Mouse (Mus musculus) lung, embryonic 16.5 days (tissue): ENCODE measurements at regions not wholly inside any gene's neighbourhood (a gene's known extent, or its start where the extent isn't known, plus 50 kb on each side); places are given as distances from the start of the nearest gene placed in this dataset.

Experiments
- ATAC-seq: fragments of 200-750 bp; cut with Nextera tagmentation; 2 replicates; pipeline ENCODE4 v1.8.0; 2017; ENCODE audit warnings: low read depth, mild to moderate bottlenecking, moderate library complexity
- H3K27ac ChIP-seq: fragments of 300-500 bp; sonication (generic); 2 replicates; pipeline ENCODE4 v1.5.1; 2014; ENCODE audit warnings: mild to moderate bottlenecking, control low read depth, low read length
- H3K27me3 ChIP-seq: fragments of 300-500 bp; sonication (generic); 2 replicates; pipeline ENCODE4 v1.6.1; 2014; ENCODE audit warnings: low read depth, low read length, mixed read lengths; ENCODE audit not compliant: control insufficient read depth, insufficient read depth
- H3K36me3 ChIP-seq: fragments of 300-500 bp; sonication (generic); 2 replicates; pipeline ENCODE4 v1.6.1; 2014; ENCODE audit warnings: low read length; ENCODE audit not compliant: control insufficient read depth, insufficient read depth
- H3K4me1 ChIP-seq: fragments of 300-500 bp; sonication (generic); replicated peaks from 2 replicates; pipeline ENCODE4 v1.6.1; 2014; ENCODE audit warnings: low read length, mixed read lengths; ENCODE audit not compliant: control insufficient read depth, insufficient read depth
- H3K4me2 ChIP-seq: fragments of 300-500 bp; sonication (generic); 2 replicates; pipeline ENCODE4 v1.6.1; 2014; ENCODE audit warnings: low read depth, low read length, control low read depth
- H3K4me3 ChIP-seq: fragments of 300-500 bp; sonication (generic); 2 replicates; pipeline ENCODE4 v1.5.1; 2014; ENCODE audit warnings: mild to moderate bottlenecking, low read length, control low read depth
- H3K9ac ChIP-seq: fragments of 300-500 bp; sonication (generic); 2 replicates; pipeline ENCODE4 v1.6.1; 2014; ENCODE audit warnings: low read length, control low read depth
- H3K9me3 ChIP-seq: fragments of 300-500 bp; sonication (generic); 2 replicates; pipeline ENCODE4 v1.6.1; 2016; ENCODE audit warnings: low read length; ENCODE audit not compliant: control insufficient read depth
- WGBS: fragments of 180-500 bp; shearing (Covaris S2); extraction: QIAGEN DNeasy Blood & Tissue Kit; methylation state at CpG from one replicate; pipeline ENCODE4 v1.1.7; 2014; 5-methylcytosine and 5-hydroxymethylcytosine counted together

DNA sequence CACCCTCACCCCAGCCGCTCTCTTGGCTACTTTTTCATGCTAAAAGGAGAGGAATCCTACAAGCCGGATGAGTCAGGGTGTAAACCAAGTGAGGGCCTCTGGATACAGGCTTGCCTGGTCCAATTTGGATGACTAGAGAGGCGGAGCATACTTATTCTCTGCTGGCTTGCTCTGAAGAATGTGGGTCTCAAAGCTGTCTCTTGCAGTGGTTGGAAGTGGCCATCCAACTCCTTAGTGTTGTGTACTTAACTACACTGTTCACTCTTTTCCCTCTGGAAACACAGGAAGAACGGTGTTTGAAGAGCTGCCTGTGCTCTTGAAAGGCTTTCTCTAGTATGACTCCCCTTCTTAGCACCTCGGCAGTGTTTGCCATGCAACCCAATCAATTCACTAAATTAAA, 208.7 kb upstream of the Jade1 start:
- no peaks in the 10 kb centered on the region for H3K9me3 ChIP-seq
- H3K4me1 ChIP-seq: no peaks in the 10 kb centered on the region
- no peaks in the 10 kb centered on the region for H3K36me3 ChIP-seq
- H3K4me2 ChIP-seq: no peak overlapping the region
- ATAC-seq: peak; percentile 56; the same call in 1 of the 2 replicates
- 43% methylated on average over 5 of the region's 5 CpGs for WGBS
- H3K27ac ChIP-seq: no peak overlapping the region
- no peak overlapping the region for H3K4me3 ChIP-seq
- H3K27me3 ChIP-seq: no peaks in the 10 kb centered on the region
- no peak overlapping the region for H3K9ac ChIP-seq

DNA sequence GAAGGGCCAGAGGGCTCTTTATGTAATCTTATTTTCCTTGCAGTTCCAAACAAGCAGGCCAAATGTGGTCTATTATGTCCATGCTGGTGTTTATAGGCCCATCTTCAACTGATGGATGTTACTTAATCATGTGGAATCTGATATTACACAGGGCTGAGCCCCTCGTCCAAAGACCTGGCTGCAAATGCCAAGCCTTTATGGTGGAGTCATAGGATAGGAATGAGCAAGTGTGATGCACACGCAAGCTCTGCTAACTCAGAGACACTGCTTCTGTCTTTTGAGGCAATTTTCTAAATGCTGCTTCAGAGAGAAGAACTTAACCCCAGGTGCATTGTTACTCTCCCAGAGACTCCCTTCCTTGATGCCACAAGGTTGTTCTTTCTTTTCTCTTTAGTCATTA, 212.1 kb upstream of the Jade1 start:
- H3K9ac ChIP-seq: no peak overlapping the region
- ATAC-seq: no peak
- no peaks in the 10 kb centered on the region for H3K36me3 ChIP-seq
- no peaks in the 10 kb centered on the region for H3K27me3 ChIP-seq
- 88% methylated on average over 2 of the region's 2 CpGs for WGBS
- H3K4me3 ChIP-seq: no peak overlapping the region
- no peak overlapping the region for H3K27ac ChIP-seq
- H3K9me3 ChIP-seq: no peaks in the 10 kb centered on the region
- H3K4me2 ChIP-seq: no peak overlapping the region
- no peaks in the 10 kb centered on the region for H3K4me1 ChIP-seq

DNA sequence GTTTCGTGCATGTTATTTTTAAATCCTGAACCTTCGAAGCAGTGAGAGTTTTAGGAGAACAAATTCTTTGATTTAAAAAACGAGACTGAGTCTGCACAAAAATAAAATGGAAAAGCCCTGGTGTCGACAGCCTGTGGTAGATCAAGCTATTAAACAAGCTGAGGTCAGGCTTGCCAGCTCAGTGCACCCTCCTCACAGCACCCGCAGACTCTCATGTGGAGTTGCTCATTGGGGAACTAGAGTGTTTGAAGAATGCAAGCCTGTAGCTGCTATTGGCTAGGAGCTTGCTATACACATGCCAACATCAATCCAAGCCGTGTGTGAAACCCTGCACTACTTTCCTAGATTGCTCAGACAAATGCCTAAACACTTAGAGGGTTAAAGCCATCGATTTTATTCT, 223.1 kb upstream of the Jade1 start:
- ATAC-seq: peak; percentile 75
- H3K4me3 ChIP-seq: no peak overlapping the region
- H3K27me3 ChIP-seq: no peaks in the 10 kb centered on the region
- no peaks in the 10 kb centered on the region for H3K36me3 ChIP-seq
- H3K4me2 ChIP-seq: no peak overlapping the region
- no peak overlapping the region for H3K9ac ChIP-seq
- H3K9me3 ChIP-seq: peaks cover 4% of the 10 kb centered on the region
- no peak overlapping the region for H3K27ac ChIP-seq
- peaks cover 3% of the 10 kb centered on the region for H3K4me1 ChIP-seq
- WGBS: 43% methylated on average over 7 of the region's 7 CpGs

DNA sequence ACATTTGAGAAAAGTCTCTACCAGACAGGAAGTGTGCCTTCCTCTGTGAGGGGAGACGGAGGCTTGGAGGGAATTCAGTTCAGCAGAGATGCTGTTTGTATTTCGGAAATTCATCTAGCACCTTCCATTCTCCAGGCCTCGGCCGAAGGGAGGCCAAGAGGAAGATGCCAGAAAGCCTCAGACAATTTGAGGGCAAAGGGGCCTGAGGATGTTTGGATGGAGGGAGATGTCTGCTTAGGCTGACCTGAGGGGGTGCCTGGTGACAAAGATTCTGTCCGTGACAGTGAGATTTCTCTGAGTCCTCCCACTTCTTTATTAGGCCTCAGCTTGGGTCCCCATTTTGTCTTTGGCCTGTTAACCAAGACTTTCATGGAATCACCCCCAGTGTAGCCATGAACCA, 225.2 kb upstream of the Jade1 start:
- peak; percentile 62 for ATAC-seq
- Histone ChIP-seq H3K4me1 (peaks cover 11% of the 10 kb centered on the region), H3K36me3 (no peaks in the 10 kb centered on the region), H3K4me2 (no peak overlapping the region), H3K9ac (no peak overlapping the region), H3K27ac (0 out of 2 replicates have a peak overlapping the region, but pooled peaks have one; percentile 12), H3K27me3 (no peaks in the 10 kb centered on the region), H3K9me3 (peaks cover 4% of the 10 kb centered on the region), H3K4me3 (no peak overlapping the region)
- 51% methylated on average over 5 of the region's 5 CpGs for WGBS

DNA sequence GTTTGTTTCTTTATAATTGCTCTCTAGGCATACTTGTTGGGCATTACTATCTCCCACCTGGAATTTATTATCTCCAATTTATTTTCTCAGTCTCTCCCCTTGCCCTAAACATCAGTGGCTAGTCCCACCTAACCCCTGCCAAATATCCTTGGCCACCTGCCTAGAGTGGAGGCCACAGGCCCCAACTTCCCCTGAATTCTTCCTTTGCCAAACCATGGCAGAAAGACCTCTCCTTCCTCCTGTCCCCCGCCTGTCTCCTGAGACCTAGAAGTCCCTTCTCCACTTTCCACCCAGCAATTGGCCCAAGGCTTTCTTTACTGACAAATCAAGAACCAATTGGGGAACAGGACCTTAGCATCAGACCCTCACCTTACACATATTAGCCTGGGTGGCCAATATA, 226.7 kb upstream of the Jade1 start:
- Histone ChIP-seq H3K9ac (no peak overlapping the region), H3K27ac (no peak overlapping the region), H3K27me3 (no peaks in the 10 kb centered on the region), H3K4me2 (no peak overlapping the region), H3K4me1 (peaks cover 11% of the 10 kb centered on the region), H3K4me3 (no peak overlapping the region), H3K9me3 (peaks cover under 1% of the 10 kb centered on the region), H3K36me3 (no peaks in the 10 kb centered on the region)
- ATAC-seq: no peak
- WGBS: 91% methylated on average over 1 of the region's 1 CpGs

DNA sequence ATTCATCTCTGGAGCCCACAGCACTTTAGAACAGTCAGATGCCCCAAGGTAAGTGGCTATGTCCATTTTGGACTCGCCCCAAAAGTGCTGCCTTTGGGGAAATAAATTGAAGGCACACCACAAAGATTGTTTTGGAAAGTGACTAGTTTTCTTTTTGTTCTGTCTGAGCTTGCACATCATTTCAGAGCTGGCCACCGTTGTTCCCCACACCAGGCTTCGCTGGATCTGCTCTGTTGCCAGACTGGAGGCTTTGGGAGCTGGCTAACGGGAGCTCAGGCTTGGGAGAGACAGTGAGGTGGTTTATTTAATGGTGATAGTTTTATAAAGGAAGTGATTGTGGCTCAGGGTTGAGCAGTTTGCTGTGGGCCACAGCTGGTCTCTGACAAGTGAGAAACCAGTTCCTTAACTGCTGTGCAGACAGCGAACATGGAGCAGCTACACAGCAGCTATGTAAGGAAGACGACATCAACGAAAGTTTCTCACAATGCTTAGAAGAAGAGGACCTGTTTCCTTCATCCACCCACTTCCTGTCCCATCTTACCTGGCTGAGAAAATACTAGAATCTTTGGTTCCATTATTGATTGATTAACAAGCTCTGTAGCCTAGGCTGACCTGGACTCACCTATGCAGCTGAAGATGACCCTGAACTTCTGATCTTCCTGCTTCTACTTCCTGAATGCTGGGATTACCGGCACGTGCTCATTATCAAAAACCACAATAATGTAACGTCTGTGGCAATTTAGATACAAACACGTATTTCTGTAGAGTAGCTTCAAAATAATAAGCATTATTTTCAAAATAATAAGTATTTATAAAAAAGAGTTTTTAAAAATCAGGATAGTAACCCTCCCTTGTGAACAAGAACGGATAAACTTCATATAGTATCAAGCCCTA, 229.1 kb upstream of the Jade1 start:
- 0 out of 2 replicates have a peak overlapping the region, but pooled peaks have one; percentile 36 for H3K27ac ChIP-seq
- H3K4me3 ChIP-seq: no peak overlapping the region
- peak overlapping the region; percentile 19; the same call in 1 of the 2 replicates for H3K4me2 ChIP-seq
- H3K9me3 ChIP-seq: no peaks in the 10 kb centered on the region
- no peak overlapping the region for H3K9ac ChIP-seq
- no peaks in the 10 kb centered on the region for H3K36me3 ChIP-seq
- no peaks in the 10 kb centered on the region for H3K27me3 ChIP-seq
- ATAC-seq: peak; percentile 65
- WGBS: 51% methylated on average over 12 of the region's 12 CpGs
- H3K4me1 ChIP-seq: peaks cover 8% of the 10 kb centered on the region; the same call in 1 of the 2 replicates

DNA sequence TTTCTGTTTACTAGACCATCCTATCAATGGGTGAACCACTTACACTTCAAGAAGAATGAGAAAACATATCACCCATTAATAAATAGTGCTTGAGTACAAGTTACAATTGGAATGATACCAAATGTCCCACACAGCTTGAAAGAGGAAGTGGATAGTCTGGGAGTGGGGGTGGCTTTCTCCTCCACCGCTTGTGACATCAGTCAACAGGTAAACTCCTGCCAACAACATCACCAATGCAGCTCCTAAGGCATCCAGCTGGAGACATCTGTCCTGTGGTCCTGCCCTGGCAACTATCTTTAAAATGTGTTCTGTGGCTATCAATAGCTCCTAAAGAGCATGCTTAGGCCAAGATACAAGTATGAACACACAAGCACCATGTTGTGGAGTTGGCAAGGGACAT, 233.7 kb upstream of the Jade1 start:
- Histone ChIP-seq H3K27ac (no peak overlapping the region), H3K4me1 (peaks cover 10% of the 10 kb centered on the region; the same call in 1 of the 2 replicates), H3K4me3 (no peak overlapping the region), H3K9ac (no peak overlapping the region), H3K9me3 (no peaks in the 10 kb centered on the region), H3K36me3 (no peaks in the 10 kb centered on the region), H3K27me3 (no peaks in the 10 kb centered on the region), H3K4me2 (no peak overlapping the region)
- ATAC-seq: no peak
- WGBS: 50% methylated on average over 1 of the region's 1 CpGs

DNA sequence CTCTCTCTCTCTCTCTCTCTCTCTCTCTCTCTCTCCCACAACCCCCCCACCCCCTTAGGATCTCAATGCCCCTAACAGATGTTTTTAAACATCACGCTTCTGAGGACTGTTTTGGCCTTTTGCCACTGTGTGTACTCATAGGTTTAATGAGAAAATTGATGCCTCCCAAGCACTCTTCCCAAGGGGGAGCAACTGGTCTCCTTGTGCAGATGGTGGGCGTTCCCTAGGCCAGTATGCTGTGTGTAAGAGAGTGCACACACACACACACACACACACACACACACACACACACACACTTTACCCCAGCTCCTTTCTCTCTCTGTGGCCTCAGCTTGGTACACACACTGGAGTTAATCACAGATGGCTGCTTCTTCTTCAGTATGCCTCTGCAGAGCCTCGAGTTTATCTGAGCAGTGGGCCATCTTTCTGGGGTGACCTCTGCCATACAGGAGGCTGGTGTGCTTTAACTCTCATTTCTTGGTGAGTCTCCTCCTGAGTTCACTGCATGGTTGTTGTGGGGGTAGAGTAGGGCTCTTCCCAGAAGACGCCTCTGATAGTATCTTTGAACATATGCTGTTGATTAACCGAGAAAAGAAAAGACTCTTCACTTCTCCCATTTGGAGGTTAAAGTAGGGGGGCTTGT, 236.2 kb upstream of the Jade1 start:
- Histone ChIP-seq H3K27ac (no peak overlapping the region), H3K4me1 (peaks cover 2% of the 10 kb centered on the region; the same call in 1 of the 2 replicates), H3K4me2 (no peak overlapping the region), H3K9ac (no peak overlapping the region), H3K27me3 (no peaks in the 10 kb centered on the region), H3K4me3 (no peak overlapping the region), H3K36me3 (no peaks in the 10 kb centered on the region), H3K9me3 (no peaks in the 10 kb centered on the region)
- 60% methylated on average over 5 of the region's 5 CpGs for WGBS
- ATAC-seq: peak; percentile 59; the same call in 1 of the 2 replicates
